In the genomic region with DNA sequence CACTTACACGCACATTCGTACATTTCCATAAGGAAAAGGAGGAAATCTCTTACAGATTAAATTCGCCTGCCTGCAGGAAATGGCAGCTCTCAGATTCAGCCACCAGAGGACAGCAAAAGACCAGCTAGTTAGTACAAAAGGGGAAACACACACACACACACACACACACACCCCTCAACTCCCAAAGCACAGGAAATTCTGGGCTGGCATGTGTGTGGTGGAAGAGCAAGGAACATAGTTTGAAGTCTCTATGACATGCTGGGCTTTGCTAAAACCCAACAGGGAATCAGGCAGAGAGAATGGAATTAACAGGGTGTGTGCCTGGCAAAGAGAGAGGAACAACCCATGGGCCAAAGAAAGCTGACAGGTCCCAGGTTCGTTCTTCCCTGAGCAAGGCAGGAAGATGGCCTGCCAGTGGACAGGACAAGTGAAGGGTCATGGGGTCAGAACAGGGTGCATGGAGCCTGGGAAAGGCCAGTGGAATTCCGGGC, we compare ENCODE assay signal across 8 mouse cellular contexts. TPM values are rescaled to one million over a fixed set of nuclear protein-coding genes. Genes with fewer than 3 reads are reported as not detected.
A peak's percentile ranks its signal among the peaks of the same experiment; 100 is the strongest.
DNase-seq lines count a peak whose midpoint lies in the region; ATAC-seq lines count a peak whose summit lies in the region.

No protein-coding gene starts in this region.

- no peak overlapping the region for H3K9ac ChIP-seq in midbrain, embryonic 11.5 days (ENCODE audit: low read length)
- H3K9ac ChIP-seq in intestine, embryonic 14.5 days (ENCODE audit: low read length), result no peak overlapping the region
- no peak overlapping the region for H3K9ac ChIP-seq in limb, embryonic 15.5 days

- no peaks in the 10 kb centered on the region for H3K9me3 ChIP-seq in midbrain, embryonic 11.5 days (ENCODE audit: control insufficient read depth, low read length)
- H3K9me3 ChIP-seq in midbrain, embryonic 10.5 days (replicated peaks), result no peaks in the 10 kb centered on the region
- H3K9me3 ChIP-seq in intestine, embryonic 14.5 days (ENCODE audit: control insufficient read depth, low read length), result no peaks in the 10 kb centered on the region
- H3K9me3 ChIP-seq in limb, embryonic 15.5 days, result no peaks in the 10 kb centered on the region

- WGBS in midbrain, embryonic 11.5 days, result 69% methylated on average over 5 of the region's 5 CpGs
- 70% methylated on average over 5 of the region's 5 CpGs for WGBS in midbrain, embryonic 10.5 days
- 55% methylated on average over 5 of the region's 5 CpGs for WGBS in intestine, embryonic 14.5 days
- WGBS in limb, embryonic 15.5 days, result 41% methylated on average over 5 of the region's 5 CpGs

- no peaks in the 10 kb centered on the region for H3K36me3 ChIP-seq in midbrain, embryonic 11.5 days (ENCODE audit: control insufficient read depth, insufficient read depth, low read length)
- no peaks in the 10 kb centered on the region for H3K36me3 ChIP-seq in midbrain, embryonic 10.5 days
- H3K36me3 ChIP-seq in intestine, embryonic 14.5 days (ENCODE audit: control insufficient read depth, insufficient read depth, low read length), result no peaks in the 10 kb centered on the region
- no peaks in the 10 kb centered on the region for H3K36me3 ChIP-seq in limb, embryonic 15.5 days

- DNase-seq in midbrain, embryonic 11.5 days (ENCODE audit: low spot score, missing footprints), result peak; percentile 91
- DNase-seq in midbrain, embryonic 10.5 days (ENCODE audit: low spot score), result no peak
- DNase-seq in adrenal gland, postnatal 10 days, result peak; percentile 76
- peak; percentile 48 to 49 for DNase-seq in gastrocnemius, adult 8-10 months (ENCODE audit: low spot score in 2 of 2)
- DNase-seq in intestine, embryonic 14.5 days (ENCODE audit: low spot score), result peak; percentile 78
- DNase-seq in right cerebral cortex, postnatal 36 days (ENCODE audit: low spot score in 2 of 2), result peak; percentile 47 to 56

- no peak for ATAC-seq in midbrain, embryonic 11.5 days (ENCODE audit: low FRiP score)
- ATAC-seq in intestine, embryonic 14.5 days (replicated peaks; ENCODE audit: low FRiP score, low TSS enrichment, low read depth), result no peak
- no peak for ATAC-seq in limb, embryonic 15.5 days (ENCODE audit: insufficient number of reproducible peaks, low FRiP score, low TSS enrichment, low read depth)
- no peak for ATAC-seq in erythroblast, adult 5-6 weeks (replicated peaks; ENCODE audit: low FRiP score, poor library complexity, severe bottlenecking)

- peaks cover 5% of the 10 kb centered on the region; the same call in 1 of the 2 replicates for H3K4me1 ChIP-seq in midbrain, embryonic 11.5 days (ENCODE audit: control insufficient read depth, insufficient read depth, low read length)
- H3K4me1 ChIP-seq in midbrain, embryonic 10.5 days, result peaks cover 40% of the 10 kb centered on the region
- H3K4me1 ChIP-seq in intestine, embryonic 14.5 days (replicated peaks; ENCODE audit: control insufficient read depth, insufficient read depth, low read length), result peaks cover 39% of the 10 kb centered on the region
- H3K4me1 ChIP-seq in limb, embryonic 15.5 days, result peaks cover 44% of the 10 kb centered on the region

- no peaks in the 10 kb centered on the region for H3K27me3 ChIP-seq in midbrain, embryonic 11.5 days (ENCODE audit: control insufficient read depth, insufficient read depth, low read length)
- no peaks in the 10 kb centered on the region for H3K27me3 ChIP-seq in midbrain, embryonic 10.5 days (ENCODE audit: low read depth, poor library complexity, severe bottlenecking)
- no peaks in the 10 kb centered on the region for H3K27me3 ChIP-seq in intestine, embryonic 14.5 days (replicated peaks; ENCODE audit: control insufficient read depth, insufficient read depth, low read length)
- no peaks in the 10 kb centered on the region for H3K27me3 ChIP-seq in limb, embryonic 15.5 days

- H3K4me3 ChIP-seq in midbrain, embryonic 11.5 days (ENCODE audit: low read depth, low read length), result no peak overlapping the region
- no peak overlapping the region for H3K4me3 ChIP-seq in midbrain, embryonic 10.5 days
- no peak overlapping the region for H3K4me3 ChIP-seq in intestine, embryonic 14.5 days (ENCODE audit: low read depth, low read length)
- H3K4me3 ChIP-seq in limb, embryonic 15.5 days, result no peak overlapping the region

- no peak overlapping the region for H3K27ac ChIP-seq in midbrain, embryonic 11.5 days (ENCODE audit: low read depth, low read length)
- H3K27ac ChIP-seq in midbrain, embryonic 10.5 days (replicated peaks), result no peak overlapping the region; the same call in 1 of the 2 replicates
- no peak overlapping the region for H3K27ac ChIP-seq in intestine, embryonic 14.5 days (ENCODE audit: low read depth)
- H3K27ac ChIP-seq in limb, embryonic 15.5 days, result peak overlapping the region; percentile 75

- H3K4me2 ChIP-seq in midbrain, embryonic 11.5 days, result no peak overlapping the region
- H3K4me2 ChIP-seq in intestine, embryonic 14.5 days (ENCODE audit: low read length), result no peak overlapping the region
- H3K4me2 ChIP-seq in limb, embryonic 15.5 days, result no peak overlapping the region

RNA-seq across cellular contexts. Expression of gene Ppif, which starts 13.8 kb away (rescaled TPM):
- polyA plus RNA-seq in midbrain, embryonic 11.5 days (2014; fragmentation: Nextera tagmentation; extraction: Ambion mirVana), result 36.2 and 37.4 TPM in 2 replicates
- 54.7 and 56.1 TPM in 2 replicates for polyA plus RNA-seq in midbrain, embryonic 10.5 days (2016; fragmentation: Nextera tagmentation; extraction: Ambion mirVana)
- 10 to 100 TPM; 47.9 to 66.6 TPM for total RNA-seq in adrenal gland, postnatal 10 days (2021)
- 10 to 100 TPM; 22.9 to 29.3 (median 28.8) TPM for total RNA-seq in gastrocnemius, adult 8-10 months (2022)
- 71.2 and 71.4 TPM in 2 replicates for polyA plus RNA-seq in intestine, embryonic 14.5 days (2014; fragmentation: Nextera tagmentation; extraction: Ambion mirVana)
- polyA plus RNA-seq in limb, embryonic 15.5 days (2015; fragmentation: Nextera tagmentation; extraction: Ambion mirVana), result 26.4 and 32.1 TPM in 2 replicates
- total RNA-seq in erythroblast, adult 5-6 weeks (2015; ENCODE audit: low replicate concordance), result 11.7 and 16.5 TPM in 2 replicates
- 2.6 and 4.7 TPM in 2 replicates for total RNA-seq in erythroblast, adult 5-6 weeks (2017; ENCODE audit: low replicate concordance)
